Mouse (Mus musculus): ENCODE results near the gene Hnrnpk.
A peak's percentile ranks its signal among the peaks of the same experiment; 100 is the strongest.
"Not testable (repeated sequence)": the region's sequence is repeated elsewhere in the genome, so short reads cannot be mapped to it uniquely, and the experiment has no call there.

The Hnrnpk gene

DNA sequence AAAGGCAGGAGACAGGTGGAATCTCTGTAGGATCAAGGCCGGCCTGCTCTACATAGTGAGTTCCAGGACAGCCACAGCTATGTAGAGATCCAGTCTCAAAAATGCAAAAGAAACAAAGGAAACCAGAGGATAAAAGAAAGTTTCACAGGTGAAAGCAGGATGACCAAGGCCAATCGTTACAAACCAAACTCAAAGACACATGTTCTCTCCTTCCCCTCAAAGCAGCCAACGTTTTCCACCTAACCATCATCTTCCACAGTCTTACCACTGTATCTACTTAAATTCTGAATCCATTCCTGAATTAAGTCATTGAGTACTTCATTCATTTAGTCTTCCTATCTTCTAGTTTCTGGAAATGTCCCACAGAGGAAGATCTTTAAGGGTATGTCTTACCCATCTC lies 14.8 kb downstream of the Hnrnpk start:
- DNase-seq (ENCODE audit: low spot score in 2 of 2) = no peak

- DNase-seq (ENCODE audit: low spot score in 2 of 2) = peak; percentile 82 to 87
Measured at GRCm38 (mm10) chr13:58387948-58388347, 15.2 kb downstream of the Hnrnpk start.

DNA sequence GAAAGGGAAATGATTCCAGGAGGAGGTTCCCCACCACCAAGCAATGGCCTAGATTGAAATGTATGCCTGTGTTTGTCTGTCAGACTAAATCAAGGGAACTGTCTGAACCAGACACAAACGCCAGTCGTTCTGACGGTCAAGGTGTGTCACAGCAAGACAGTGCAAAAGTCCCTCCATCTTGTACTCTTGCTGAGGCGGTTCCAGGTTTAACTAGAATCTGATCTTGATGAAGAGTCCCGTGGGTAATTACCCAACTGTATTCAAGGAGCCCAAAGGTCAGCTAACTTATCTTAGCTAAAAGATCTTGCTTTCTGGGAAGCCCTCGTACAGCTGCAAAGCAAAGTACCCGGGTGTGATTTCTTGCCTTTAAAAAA lies 17.6 kb downstream of the Hnrnpk start:
- no peak for DNase-seq (ENCODE audit: low spot score in 2 of 2)

DNA sequence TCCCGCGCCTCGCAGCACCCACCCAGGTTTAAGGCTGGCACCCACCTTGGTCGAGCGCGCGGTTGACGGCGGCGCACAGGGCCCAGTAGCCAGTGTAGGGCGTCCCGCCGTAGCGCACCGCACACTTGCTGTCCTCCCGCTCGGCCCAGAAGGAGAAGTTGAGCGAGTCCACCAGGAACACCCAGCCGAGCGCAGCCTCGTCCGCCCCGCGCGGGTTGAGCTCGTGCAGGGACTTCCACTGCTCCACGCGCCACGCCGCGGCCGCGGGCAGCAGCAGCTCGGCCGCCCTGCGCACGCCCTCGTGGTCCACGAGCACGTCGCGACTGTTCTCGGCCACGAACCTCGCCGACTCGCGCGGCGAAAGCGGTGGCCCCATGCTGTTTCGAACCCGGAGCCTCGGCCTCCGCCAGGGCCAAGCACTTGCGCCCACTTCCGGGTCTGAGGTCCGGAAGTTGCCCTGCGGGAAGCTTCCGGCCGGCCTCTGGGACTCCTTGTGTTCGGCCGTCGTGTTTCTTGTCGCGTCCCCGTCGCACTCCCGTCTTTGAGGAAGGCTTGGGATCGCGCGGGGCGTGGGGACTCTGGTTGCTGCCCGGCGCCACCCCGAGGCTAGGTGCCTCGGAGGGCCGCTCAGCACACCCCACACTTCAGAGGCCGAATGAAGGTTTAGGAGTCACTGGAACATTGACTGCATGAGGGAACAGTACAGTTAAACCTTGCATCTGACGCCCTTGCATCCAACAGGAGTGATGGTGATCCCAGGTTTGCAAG lies 18.2 kb downstream of the Hnrnpk start, which contains the start of gene 2210016F16Rik:
TSS of gene 2210016F16Rik (minus strand) at position 447 of the 768 bp plus-strand sequence.
- peak; percentile 22 to 50 for DNase-seq (ENCODE audit: low spot score in 2 of 2)

GRCm38 (mm10) chr13:58384371-58384770 lies 18.8 kb downstream of the Hnrnpk start:
- DNase-seq (ENCODE audit: low spot score in 2 of 2) = no peak

- DNase-seq (ENCODE audit: low spot score in 2 of 2) = no peak
Measured at GRCm38 (mm10) chr13:58373153-58373470, 30.0 kb downstream of the Hnrnpk start.

GRCm38 (mm10) chr13:58372278-58373152 lies 30.6 kb downstream of the Hnrnpk start:
- no peak for DNase-seq (ENCODE audit: low spot score in 2 of 2)

- DNase-seq (ENCODE audit: low spot score in 2 of 2) = no peak
Measured at GRCm38 (mm10) chr13:58368835-58369234, 34.3 kb downstream of the Hnrnpk start.

- no peak for DNase-seq (ENCODE audit: low spot score in 2 of 2)
Measured at GRCm38 (mm10) chr13:58367641-58368040, 35.5 kb downstream of the Hnrnpk start.

DNA sequence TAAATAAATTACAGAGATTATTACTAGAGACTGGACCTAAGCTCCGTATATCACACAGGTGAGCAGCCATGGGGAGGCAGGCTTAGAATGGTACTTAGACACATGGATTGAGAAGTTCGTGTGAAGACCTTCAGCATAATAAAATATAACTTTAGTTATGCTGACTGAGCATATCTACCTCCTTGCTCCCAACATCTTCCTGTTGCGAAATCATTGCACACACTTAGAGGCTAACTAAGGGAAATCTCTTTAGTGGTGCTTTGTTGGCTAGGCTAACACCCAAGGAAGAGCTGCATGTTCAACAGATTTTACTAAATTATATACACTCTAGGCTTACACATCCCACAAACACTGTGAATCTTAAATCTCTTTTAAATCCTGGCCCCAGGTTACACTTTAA lies 36.8 kb downstream of the Hnrnpk start:
- DNase-seq (ENCODE audit: low spot score in 2 of 2) = no peak

GRCm38 (mm10) chr13:58365179-58365578 lies 38.0 kb downstream of the Hnrnpk start:
- DNase-seq (ENCODE audit: low spot score in 2 of 2) = not testable (repeated sequence)

GRCm38 (mm10) chr13:58364353-58365175 lies 38.6 kb downstream of the Hnrnpk start:
- no peak for DNase-seq (ENCODE audit: low spot score in 2 of 2)

- DNase-seq (ENCODE audit: low spot score in 2 of 2) = no peak
Measured at GRCm38 (mm10) chr13:58359304-58359653, 43.9 kb downstream of the Hnrnpk start.

DNA sequence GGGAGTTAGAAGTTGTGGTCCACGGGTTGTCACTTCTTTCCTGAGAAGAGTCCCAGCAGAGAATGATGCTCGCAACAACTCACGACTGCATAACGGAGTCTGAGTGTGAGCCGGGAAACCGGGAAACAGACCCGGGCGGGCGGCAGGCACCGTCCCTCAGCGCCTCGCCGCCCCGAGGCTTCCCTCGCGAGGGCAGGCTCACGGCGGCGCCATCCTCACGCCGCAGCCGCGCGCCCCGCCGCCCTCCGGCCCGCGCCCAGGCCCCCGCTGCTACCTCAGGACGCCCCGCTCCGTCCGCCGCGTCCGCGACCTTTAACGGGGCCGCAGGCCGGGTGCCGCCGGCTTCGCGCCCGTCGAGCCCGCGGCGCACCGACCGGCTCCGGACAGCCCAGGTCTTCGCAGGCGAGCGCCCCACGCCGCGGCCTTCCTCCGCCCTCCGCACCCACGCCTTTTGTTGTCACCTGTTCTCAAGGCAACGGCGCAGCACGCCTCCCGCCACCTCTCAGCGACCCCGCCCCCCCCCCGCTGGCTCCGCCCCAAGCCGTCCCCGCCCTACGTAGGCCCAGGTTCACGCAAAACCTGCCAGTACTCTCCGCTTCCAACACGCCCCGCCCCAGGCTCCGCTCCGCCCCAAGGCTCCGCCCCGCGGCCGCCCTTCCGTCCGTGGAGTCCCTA lies 44.4 kb downstream of the Hnrnpk start, which contains the start of gene Kif27:
TSS of gene Kif27 (minus strand) at position 494 of the 675 bp plus-strand sequence.
- DNase-seq (ENCODE audit: low spot score in 2 of 2) = peak; percentile 46 to 60

- DNase-seq (ENCODE audit: low spot score in 2 of 2) = no peak
Measured at GRCm38 (mm10) chr13:58352996-58353395, 50.1 kb downstream of the Hnrnpk start.

- DNase-seq (ENCODE audit: low spot score in 2 of 2) = no peak
Measured at GRCm38 (mm10) chr13:58350606-58351005, 52.5 kb downstream of the Hnrnpk start.

DNA sequence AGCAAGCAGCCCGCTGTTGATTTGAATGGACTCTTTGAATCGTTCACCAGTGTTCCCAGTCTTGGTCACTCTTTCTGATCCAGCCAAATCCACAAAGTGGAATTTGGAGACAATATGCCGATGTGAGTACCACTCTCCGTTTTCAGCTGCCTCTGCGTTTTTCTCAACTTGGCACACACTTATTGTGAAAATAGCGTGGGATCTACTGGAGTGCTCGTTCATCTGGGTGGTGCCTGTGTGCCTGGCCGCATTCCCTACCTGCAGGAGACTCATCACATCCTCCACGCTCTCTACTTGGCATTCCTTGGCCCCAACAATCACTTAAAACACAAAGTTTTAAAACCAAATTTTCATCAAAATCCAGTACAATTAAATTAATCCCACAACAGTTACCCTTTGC lies 58.6 kb downstream of the Hnrnpk start:
- DNase-seq (ENCODE audit: low spot score in 2 of 2) = peak; percentile 21 to 45
